Mouse (Mus musculus) forebrain, embryonic 11.5 days (tissue): ENCODE measurements at regions not wholly inside any gene's neighbourhood (a gene's known extent, or its start where the extent isn't known, plus 50 kb on each side); places are given as distances from the start of the nearest gene placed in this dataset.

Experiments
- ATAC-seq: fragments of 200-750 bp; cut with Nextera tagmentation; replicated peaks from 2 replicates; pipeline ENCODE4 v1.8.0; 2017; ENCODE audit warnings: moderate TSS enrichment; ENCODE audit not compliant: low FRiP score
- DNase-seq: peaks from one replicate; pipeline ENCODE4 v3.0.0-alpha.2; 2017; ENCODE audit warnings: low spot score
- H3K27ac ChIP-seq: fragments of 300-500 bp; sonication (generic); 2 replicates; pipeline ENCODE4 v1.5.1; 2014; ENCODE audit warnings: low read depth, low read length
- H3K27me3 ChIP-seq: fragments of 300-500 bp; sonication (generic); 2 replicates; pipeline ENCODE4 v1.6.1; 2014; ENCODE audit warnings: mild to moderate bottlenecking, low read length, mixed read lengths; ENCODE audit not compliant: control insufficient read depth, insufficient read depth
- H3K36me3 ChIP-seq: fragments of 300-500 bp; sonication (generic); 2 replicates; pipeline ENCODE4 v1.6.1; 2014; ENCODE audit warnings: mild to moderate bottlenecking, low read length, moderate library complexity, mixed read lengths; ENCODE audit not compliant: control insufficient read depth, insufficient read depth
- H3K4me1 ChIP-seq: fragments of 300-500 bp; sonication (generic); replicated peaks from 2 replicates; pipeline ENCODE4 v1.6.1; 2014; ENCODE audit warnings: low read length, mixed read lengths; ENCODE audit not compliant: control insufficient read depth, insufficient read depth
- H3K4me2 ChIP-seq: fragments of 300-500 bp; sonication (generic); 2 replicates; pipeline ENCODE4 v1.6.1; 2014; ENCODE audit warnings: low read depth, mild to moderate bottlenecking, low read length, moderate library complexity, mixed read lengths; ENCODE audit not compliant: severe bottlenecking
- H3K4me3 ChIP-seq: fragments of 300-500 bp; sonication (generic); 2 replicates; pipeline ENCODE4 v1.5.1; 2014; ENCODE audit warnings: low read depth, low read length
- H3K9ac ChIP-seq: fragments of 300-500 bp; sonication (generic); 2 replicates; pipeline ENCODE4 v1.6.1; 2014; ENCODE audit warnings: low read length
- H3K9me3 ChIP-seq: fragments of 300-500 bp; sonication (generic); 2 replicates; pipeline ENCODE4 v1.6.1; 2016; ENCODE audit warnings: low read length, mixed read lengths; ENCODE audit not compliant: control insufficient read depth
- WGBS: fragments of 180-500 bp; shearing (Covaris S2); extraction: QIAGEN DNeasy Blood & Tissue Kit; methylation state at CpG from one replicate; pipeline ENCODE4 v1.1.7; 2014; 5-methylcytosine and 5-hydroxymethylcytosine counted together

- DNase-seq = no peak
- Histone ChIP-seq H3K27ac (no peak overlapping the region), H3K9me3 (no peaks in the 10 kb centered on the region), H3K4me3 (no peak overlapping the region), H3K4me2 (no peak overlapping the region), H3K4me1 (no peaks in the 10 kb centered on the region), H3K27me3 (no peaks in the 10 kb centered on the region), H3K36me3 (no peaks in the 10 kb centered on the region), H3K9ac (no peak overlapping the region)
- no peak for ATAC-seq
- 77% methylated on average over 3 of the region's 3 CpGs for WGBS
These were observed 87.1 kb upstream of the Fam3c start for GRCm38 (mm10) chr6:22443170-22443569.

DNA sequence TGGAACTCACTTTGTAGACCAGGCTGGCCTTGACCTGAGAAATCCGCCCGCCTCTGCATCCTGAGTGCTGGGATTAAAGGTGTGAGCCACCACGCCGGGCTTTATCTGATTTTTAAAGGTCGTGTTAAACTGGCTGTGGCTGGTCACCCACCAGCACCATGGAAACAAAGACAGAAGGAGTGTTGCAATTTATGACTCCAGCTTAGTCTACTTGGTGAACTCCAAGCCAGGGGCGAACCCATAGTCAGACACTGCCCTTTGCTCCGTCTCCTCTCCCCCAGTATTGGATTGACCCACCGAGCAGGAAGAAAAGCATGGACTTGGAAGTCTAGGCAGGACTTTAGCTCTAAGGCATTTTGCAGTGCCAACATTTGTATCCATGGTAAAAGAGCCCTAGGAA lies 86.5 kb upstream of the Fam3c start:
- 92% methylated on average over 8 of the region's 8 CpGs for WGBS

DNA sequence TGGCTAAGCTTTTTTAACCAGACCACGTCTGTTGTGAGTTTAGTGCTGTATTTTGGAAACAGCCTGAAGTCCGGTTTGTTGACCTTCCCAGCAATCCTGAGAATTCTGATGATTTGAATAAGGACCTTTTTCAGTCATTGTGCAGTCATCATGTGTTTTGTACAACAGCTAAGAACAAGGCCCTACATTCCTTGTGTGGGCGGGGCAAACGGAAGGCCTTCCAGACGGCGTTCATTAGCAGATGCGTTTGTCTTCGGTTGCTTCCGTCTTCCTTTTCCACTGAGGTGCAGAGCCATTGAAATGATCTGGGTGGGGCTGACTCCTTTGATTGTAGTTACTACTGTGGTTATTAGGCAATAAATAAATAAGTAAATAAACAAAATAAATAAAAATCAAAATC lies 83.8 kb upstream of the Fam3c start:
- no peak for ATAC-seq
- no peaks in the 10 kb centered on the region for H3K36me3 ChIP-seq
- no peak overlapping the region for H3K9ac ChIP-seq
- no peak for DNase-seq
- no peaks in the 10 kb centered on the region for H3K27me3 ChIP-seq
- H3K4me3 ChIP-seq = no peak overlapping the region
- no peaks in the 10 kb centered on the region for H3K9me3 ChIP-seq
- H3K27ac ChIP-seq = no peak overlapping the region
- 91% methylated on average over 9 of the region's 9 CpGs for WGBS
- H3K4me2 ChIP-seq = no peak overlapping the region
- no peaks in the 10 kb centered on the region for H3K4me1 ChIP-seq

More for the DNA sequence above, 86.5 kb upstream of the Fam3c start:
- no peaks in the 10 kb centered on the region for H3K27me3 ChIP-seq
- no peak for ATAC-seq
- no peak for DNase-seq
- H3K4me3 ChIP-seq = no peak overlapping the region
- no peak overlapping the region for H3K4me2 ChIP-seq
- no peak overlapping the region for H3K27ac ChIP-seq
- H3K9ac ChIP-seq = no peak overlapping the region
- no peaks in the 10 kb centered on the region for H3K36me3 ChIP-seq
- no peaks in the 10 kb centered on the region for H3K4me1 ChIP-seq
- no peaks in the 10 kb centered on the region for H3K9me3 ChIP-seq

DNA sequence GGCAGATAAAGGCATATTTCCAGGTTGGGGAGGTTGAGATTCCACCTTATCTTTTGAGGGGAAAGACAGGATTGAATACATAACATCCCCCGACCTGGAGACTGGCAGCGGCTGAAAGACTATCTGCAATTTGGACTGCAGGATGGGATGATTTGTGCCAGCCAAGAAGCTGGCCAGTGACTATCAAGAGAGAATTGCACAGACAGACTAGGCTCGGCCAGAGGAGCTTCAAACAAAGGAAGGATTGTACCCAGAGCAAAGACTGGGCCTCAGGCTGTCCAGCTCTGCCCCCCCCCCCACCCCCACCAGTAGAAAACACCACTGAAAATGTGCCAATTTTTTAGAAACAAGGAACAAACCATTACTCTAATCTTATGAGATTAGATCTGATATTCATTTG lies 73.0 kb upstream of the Fam3c start:
- 53% methylated on average over 3 of the region's 3 CpGs for WGBS
- H3K27ac ChIP-seq = no peak overlapping the region
- no peaks in the 10 kb centered on the region for H3K27me3 ChIP-seq
- no peak overlapping the region for H3K9ac ChIP-seq
- H3K4me2 ChIP-seq = no peak overlapping the region
- ATAC-seq (no peak), DNase-seq (no peak)
- no peaks in the 10 kb centered on the region for H3K36me3 ChIP-seq
- H3K4me1 ChIP-seq = no peaks in the 10 kb centered on the region
- no peak overlapping the region for H3K4me3 ChIP-seq
- no peaks in the 10 kb centered on the region for H3K9me3 ChIP-seq

- H3K27ac ChIP-seq = no peak overlapping the region
- no peak overlapping the region for H3K4me2 ChIP-seq
- DNase-seq = no peak
- no peaks in the 10 kb centered on the region for H3K4me1 ChIP-seq
- H3K9ac ChIP-seq = no peak overlapping the region
- ATAC-seq = no peak
- no peaks in the 10 kb centered on the region for H3K27me3 ChIP-seq
- no peaks in the 10 kb centered on the region for H3K36me3 ChIP-seq
- WGBS = 90% methylated on average over 10 of the region's 10 CpGs
- H3K9me3 ChIP-seq = no peaks in the 10 kb centered on the region
- H3K4me3 ChIP-seq = no peak overlapping the region
These were observed 68.2 kb upstream of the Fam3c start for GRCm38 (mm10) chr6:22424161-22424807.

DNA sequence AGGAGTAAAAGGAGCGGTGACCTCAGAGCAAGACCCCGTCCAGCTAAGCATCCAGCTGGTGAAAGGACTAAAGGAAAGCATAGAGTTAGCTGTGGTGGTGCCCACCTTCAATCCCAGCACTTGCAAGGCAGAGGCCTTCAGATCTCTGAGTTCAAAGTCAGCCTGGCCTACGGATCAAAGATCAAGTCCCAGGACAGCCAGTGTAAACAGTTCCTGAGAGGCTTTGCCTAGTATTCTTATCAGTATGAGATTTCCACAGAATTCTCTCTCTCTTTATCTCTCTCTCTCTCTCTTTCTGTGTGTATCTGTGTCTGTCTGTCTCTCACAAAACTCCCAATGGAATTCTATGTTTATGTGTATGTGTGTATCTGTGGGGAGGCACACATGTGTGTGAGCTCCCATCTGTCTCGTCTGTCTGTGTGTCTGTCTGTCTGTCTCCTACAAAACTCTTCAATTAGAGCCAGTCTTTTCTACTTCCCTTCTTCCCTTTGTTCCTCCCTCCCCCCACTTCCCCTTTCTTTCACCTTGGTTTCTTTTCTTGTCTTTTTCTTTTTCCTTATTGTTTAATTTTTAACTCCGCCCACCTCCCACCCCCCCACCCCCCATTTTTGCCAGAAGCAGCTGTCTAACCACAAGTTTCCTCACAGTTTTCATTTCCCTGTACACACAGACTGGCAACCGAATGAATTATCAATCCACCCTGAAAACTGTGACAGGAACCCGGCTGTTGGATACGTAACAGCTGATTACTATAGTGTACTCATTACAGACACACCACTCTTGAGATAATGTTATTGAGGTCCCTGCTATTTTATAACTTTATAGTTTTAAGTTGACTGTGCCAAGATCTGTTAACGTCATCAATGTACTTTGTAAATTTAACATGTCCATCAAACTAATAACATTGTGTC lies 67.3 kb upstream of the Fam3c start:
- no peaks in the 10 kb centered on the region for H3K9me3 ChIP-seq
- ATAC-seq (no peak), DNase-seq (no peak)
- no peaks in the 10 kb centered on the region for H3K36me3 ChIP-seq
- H3K4me2 ChIP-seq = no peak overlapping the region
- no peak overlapping the region for H3K27ac ChIP-seq
- no peaks in the 10 kb centered on the region for H3K27me3 ChIP-seq
- 86% methylated on average over 9 of the region's 9 CpGs for WGBS
- no peaks in the 10 kb centered on the region for H3K4me1 ChIP-seq
- no peak overlapping the region for H3K9ac ChIP-seq
- H3K4me3 ChIP-seq = no peak overlapping the region

DNA sequence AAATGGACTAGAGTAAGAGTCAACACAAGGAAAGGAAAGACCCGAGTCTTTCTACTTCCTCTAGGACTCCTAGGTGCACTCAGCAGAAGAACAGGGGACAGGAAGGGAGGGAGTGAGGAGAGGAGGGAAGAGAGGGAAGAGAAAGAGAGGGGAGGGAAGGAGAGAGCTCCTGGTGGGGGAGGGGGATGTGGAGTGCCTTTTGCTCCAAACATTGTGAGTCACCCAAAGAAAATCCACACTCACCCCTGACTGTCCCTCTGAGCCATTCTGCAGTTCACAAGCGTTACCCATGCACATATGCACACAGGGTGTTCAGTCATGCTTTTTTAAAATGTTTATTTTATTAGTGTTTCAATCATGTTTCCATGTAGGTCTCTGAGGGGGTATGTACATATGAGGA lies 65.5 kb upstream of the Fam3c start:
- no peak overlapping the region for H3K4me3 ChIP-seq
- H3K27me3 ChIP-seq = no peaks in the 10 kb centered on the region
- H3K27ac ChIP-seq = no peak overlapping the region
- no peak overlapping the region for H3K4me2 ChIP-seq
- no peaks in the 10 kb centered on the region for H3K9me3 ChIP-seq
- H3K36me3 ChIP-seq = no peaks in the 10 kb centered on the region
- DNase-seq (no peak), ATAC-seq (no peak)
- H3K4me1 ChIP-seq = no peaks in the 10 kb centered on the region
- WGBS = 72% methylated on average over 2 of the region's 2 CpGs
- no peak overlapping the region for H3K9ac ChIP-seq

GRCm38 (mm10) chr6:22418279-22418678 lies 62.2 kb upstream of the Fam3c start:
- H3K4me3 ChIP-seq = no peak overlapping the region
- H3K9me3 ChIP-seq = no peaks in the 10 kb centered on the region
- 74% methylated on average over 4 of the region's 4 CpGs for WGBS
- H3K9ac ChIP-seq = no peak overlapping the region
- ATAC-seq (no peak), DNase-seq (no peak)
- H3K27ac ChIP-seq = no peak overlapping the region
- H3K27me3 ChIP-seq = no peaks in the 10 kb centered on the region
- H3K4me2 ChIP-seq = no peak overlapping the region
- H3K36me3 ChIP-seq = no peaks in the 10 kb centered on the region
- no peaks in the 10 kb centered on the region for H3K4me1 ChIP-seq
